ENCODE assay signal across 10 mouse cellular contexts in genomic region chr16:26003261-26003660, GRCm38 (mm10).
A peak's percentile ranks its signal among the peaks of the same experiment; 100 is the strongest.
DNase-seq lines count a peak whose midpoint lies in the region; ATAC-seq and TF ChIP-seq lines count a peak whose summit lies in the region.
"Had no signal": no experiment of that assay in that cellular context is flagged by ENCODE, and none has a peak within 500 bp of the region (broad histone marks: within the 10 kb centered on the region; RNA-seq: fewer than 3 reads in every experiment).

No protein-coding gene starts in this region.

- no peaks in the 10 kb centered on the region for H3K27me3 ChIP-seq in forebrain, postnatal 0 days (ENCODE audit: insufficient read depth, low read length)
- no peaks in the 10 kb centered on the region for H3K27me3 ChIP-seq in forebrain, embryonic 12.5 days
- H3K27me3 ChIP-seq: hindbrain, embryonic 12.5 days had no signal

- no peak overlapping the region for H3K4me3 ChIP-seq in forebrain, postnatal 0 days (ENCODE audit: low read depth, low read length)
- no peak overlapping the region for H3K4me3 ChIP-seq in forebrain, embryonic 12.5 days (replicated peaks)
- H3K4me3 ChIP-seq: hindbrain, embryonic 12.5 days had no signal

- no peaks in the 10 kb centered on the region for H3K4me1 ChIP-seq in forebrain, postnatal 0 days (ENCODE audit: insufficient read depth)
- peaks cover 4% of the 10 kb centered on the region; the same call in 1 of the 2 replicates for H3K4me1 ChIP-seq in forebrain, embryonic 12.5 days
- H3K4me1 ChIP-seq: hindbrain, embryonic 12.5 days had no signal

- intact Hi-C loops in left cerebral cortex, postnatal 4 days (cut with DNase I), result no loop called here

- no peak for TF ChIP-seq POLR2A in brain, embryonic 14.5 days (IDR thresholded peaks at IDR 0.05; ENCODE audit: borderline replicate concordance, extremely low read depth, insufficient read depth, insufficient read length, poor library complexity, severe bottlenecking)

- H3K36me3 ChIP-seq in forebrain, postnatal 0 days (ENCODE audit: insufficient read depth), result no peaks in the 10 kb centered on the region
- H3K36me3 ChIP-seq in forebrain, embryonic 12.5 days (replicated peaks), result no peaks in the 10 kb centered on the region
- H3K36me3 ChIP-seq: hindbrain, embryonic 12.5 days had no signal

- no peak for ATAC-seq in forebrain, postnatal 0 days
- ATAC-seq in forebrain, embryonic 12.5 days (ENCODE audit: low FRiP score), result no peak
- ATAC-seq: liver, postnatal 0 days had no signal

- 38% methylated on average over 4 of the region's 4 CpGs for WGBS in forebrain, postnatal 0 days
- 85% methylated on average over 4 of the region's 4 CpGs for WGBS in forebrain, embryonic 12.5 days

- H3K27ac ChIP-seq in forebrain, postnatal 0 days (ENCODE audit: low read depth, low read length), result no peak overlapping the region
- H3K27ac ChIP-seq in forebrain, embryonic 12.5 days, result no peak overlapping the region
- H3K27ac ChIP-seq: hindbrain, embryonic 12.5 days had no signal

- DNase-seq in forebrain, postnatal 0 days, result peak; percentile 27
- DNase-seq in left cerebral cortex, postnatal 4 days, result peak; percentile 57
- no peak for DNase-seq in left cerebral cortex, adult 8-10 months (ENCODE audit: low spot score in 2 of 2)
- DNase-seq in Muller cell, postnatal 12 days (ENCODE audit: inconsistent ontology term), result peak; percentile 96
- peak; percentile 57 for DNase-seq in brain, embryonic 14.5 days (ENCODE audit: low read depth)
- no peak for DNase-seq in spleen, postnatal 10 days (ENCODE audit: low spot score in 2 of 2)
- DNase-seq: kidney, postnatal 4 days; liver, postnatal 0 days had no signal

- no peak overlapping the region for H3K9ac ChIP-seq in forebrain, postnatal 0 days
- H3K9ac ChIP-seq in forebrain, embryonic 12.5 days, result no peak overlapping the region
- H3K9ac ChIP-seq: hindbrain, embryonic 12.5 days; liver, postnatal 0 days had no signal

- TF ChIP-seq CTCF in forebrain, postnatal 0 days (IDR thresholded peaks at IDR 0.05; ENCODE audit: low read depth), result no peak
- no peak for TF ChIP-seq CTCF in brain, embryonic 14.5 days (IDR thresholded peaks at IDR 0.05; ENCODE audit: borderline replicate concordance, extremely low read depth, insufficient read depth, insufficient read length)

- 0 out of 2 replicates have a peak overlapping the region, but pooled peaks have one; percentile 5 for H3K4me2 ChIP-seq in forebrain, postnatal 0 days (ENCODE audit: low read depth)
- H3K4me2 ChIP-seq in forebrain, embryonic 12.5 days, result no peak overlapping the region
- H3K4me2 ChIP-seq: hindbrain, embryonic 12.5 days had no signal

- no peaks in the 10 kb centered on the region for H3K9me3 ChIP-seq in forebrain, postnatal 0 days (ENCODE audit: low read length)
- no peaks in the 10 kb centered on the region for H3K9me3 ChIP-seq in forebrain, embryonic 12.5 days
- H3K9me3 ChIP-seq: hindbrain, embryonic 12.5 days had no signal

Comparison
In these comparisons a context has a peak if more than half of its experiments do, and no peak if none do; other contexts are left out.
1. DNase-seq: peak in forebrain, postnatal 0 days (single experiment), left cerebral cortex, postnatal 4 days (single experiment), Muller cell, postnatal 12 days (single experiment) and brain, embryonic 14.5 days (single experiment); none in left cerebral cortex, adult 8-10 months (0 of 2) and spleen, postnatal 10 days (0 of 2).